Mouse (Mus musculus): ENCODE results near the gene C1s1. TPM values are rescaled to one million over a fixed set of nuclear protein-coding genes. Genes with fewer than 3 reads are reported as not detected.
"Not testable (repeated sequence)": the region's sequence is repeated elsewhere in the genome, so short reads cannot be mapped to it uniquely, and the experiment has no call there.

C1s1 gene
- 1.1 and 7.0 TPM in 2 replicates for total RNA-seq (2014; rRNA removed; ENCODE audit: low replicate concordance)
- polyA plus RNA-seq (2015; fragmentation: Nextera tagmentation; extraction: Ambion mirVana), result 2.7 and 3.7 TPM in 2 replicates

DNA sequence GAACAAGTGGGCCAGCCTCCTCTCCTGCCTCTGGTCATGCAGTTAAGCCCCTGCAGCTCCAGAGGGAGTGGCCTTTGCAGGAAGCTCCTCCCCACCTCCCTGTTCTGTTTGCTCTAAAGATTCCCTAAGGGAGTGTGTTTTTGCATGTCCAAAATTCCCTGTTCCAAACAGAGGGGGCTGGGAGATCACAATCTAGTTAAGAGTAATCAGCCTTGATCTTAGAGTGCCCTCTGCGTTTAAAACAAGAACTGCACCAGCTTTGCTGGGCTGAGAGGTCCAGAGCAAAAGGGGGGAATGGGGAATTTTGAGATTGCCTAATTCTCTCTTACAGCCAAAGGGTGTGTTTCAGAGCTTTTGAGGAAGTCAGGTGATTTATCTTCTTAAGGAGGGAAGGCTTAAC is at the start of gene C1s1:
C1s1 (minus strand) TSS at position 76 of the 400 bp plus-strand sequence.
- H3K4me3 ChIP-seq (ENCODE audit: low read depth, low read length); H3K9me3 ChIP-seq (replicated peaks; ENCODE audit: control insufficient read depth, low read length); H3K36me3 ChIP-seq (replicated peaks; ENCODE audit: control insufficient read depth, insufficient read depth, low read length); H3K4me2 ChIP-seq (ENCODE audit: low read depth, low read length); ATAC-seq (ENCODE audit: insufficient read depth, low read depth); H3K27me3 ChIP-seq (ENCODE audit: control insufficient read depth, insufficient read depth, low read length); H3K27ac ChIP-seq (ENCODE audit: low read depth); H3K9ac ChIP-seq (replicated peaks; ENCODE audit: low read depth, low read length); H3K4me1 ChIP-seq (ENCODE audit: control insufficient read depth, insufficient read depth): not testable (repeated sequence)
- WGBS, result 0% methylated on average over 1 of the region's 1 CpGs
- DNase-seq (ENCODE audit: low spot score), result peak; percentile 6
- TF ChIP-seq CTCF (IDR thresholded peaks at IDR 0.05; ENCODE audit: low read depth), result peak; percentile 41; the same call in 1 of the 2 replicates

DNA sequence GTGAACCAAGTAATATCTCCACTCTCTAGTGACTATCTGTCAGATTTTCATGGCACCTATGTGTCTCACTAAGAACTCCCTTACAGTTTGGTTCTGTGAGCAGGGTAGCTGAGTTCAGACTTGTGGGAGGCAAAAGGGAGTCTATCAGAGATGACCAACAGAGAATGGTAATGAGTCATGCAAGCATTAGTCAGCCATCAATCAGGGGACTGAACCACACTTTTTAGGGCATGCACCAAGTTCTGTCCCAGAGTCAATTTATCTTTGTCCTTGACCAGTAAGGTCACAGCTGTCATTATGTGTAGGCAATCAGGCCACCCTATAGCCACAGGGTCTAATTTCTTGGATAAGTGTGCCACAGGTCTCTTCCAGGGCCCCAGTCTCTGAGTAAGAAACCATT is 46.6 kb upstream of the C1s1 start:
- H3K27ac ChIP-seq (ENCODE audit: low read depth), result no peak overlapping the region
- TF ChIP-seq EP300 (IDR thresholded peaks at IDR 0.05; ENCODE audit: low read depth) (no peak), CTCF (IDR thresholded peaks at IDR 0.05; ENCODE audit: low read depth) (no peak)
- ATAC-seq (ENCODE audit: insufficient read depth, low read depth), result no peak

DNA sequence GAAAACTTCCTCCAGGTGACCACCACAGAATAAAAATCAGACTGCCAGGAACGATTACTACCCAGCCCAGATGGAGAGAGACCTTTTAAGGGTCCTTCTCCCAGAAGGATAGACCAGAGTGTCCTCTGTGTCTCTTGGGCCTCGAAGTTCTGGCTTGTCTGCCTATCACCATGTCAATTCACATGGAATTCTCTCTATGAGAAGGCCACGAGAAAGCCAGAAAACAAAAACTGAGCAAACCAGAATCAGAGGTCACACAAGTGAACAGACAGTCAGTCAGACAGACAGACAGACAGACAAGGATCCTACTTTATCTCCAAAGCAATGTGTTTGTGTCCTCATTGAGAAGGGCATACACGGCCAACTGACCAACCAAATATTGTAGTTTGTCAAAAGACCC is 44.1 kb upstream of the C1s1 start:
- Histone ChIP-seq H3K27me3 (ENCODE audit: control insufficient read depth, insufficient read depth, low read length) (no peaks in the 10 kb centered on the region), H3K4me1 (ENCODE audit: control insufficient read depth, insufficient read depth) (no peaks in the 10 kb centered on the region), H3K36me3 (replicated peaks; ENCODE audit: control insufficient read depth, insufficient read depth, low read length) (no peaks in the 10 kb centered on the region), H3K27ac (ENCODE audit: low read depth) (no peak overlapping the region), H3K4me3 (ENCODE audit: low read depth, low read length) (no peak overlapping the region), H3K9ac (replicated peaks; ENCODE audit: low read depth, low read length) (no peak overlapping the region), H3K4me2 (ENCODE audit: low read depth, low read length) (no peak overlapping the region), H3K9me3 (replicated peaks; ENCODE audit: control insufficient read depth, low read length) (no peaks in the 10 kb centered on the region)
- ATAC-seq (ENCODE audit: insufficient read depth, low read depth) (no peak), DNase-seq (ENCODE audit: low spot score) (no peak)
- TF ChIP-seq EP300 (IDR thresholded peaks at IDR 0.05; ENCODE audit: low read depth) (no peak), CTCF (IDR thresholded peaks at IDR 0.05; ENCODE audit: low read depth) (no peak)
- WGBS, result 65% methylated on average over 4 of the region's 4 CpGs

More for the DNA sequence above, 46.6 kb upstream of the C1s1 start:
- no peak for DNase-seq (ENCODE audit: low spot score)
- H3K4me1 ChIP-seq (ENCODE audit: control insufficient read depth, insufficient read depth), result no peaks in the 10 kb centered on the region
- no peaks in the 10 kb centered on the region for H3K27me3 ChIP-seq (ENCODE audit: control insufficient read depth, insufficient read depth, low read length)
- no peaks in the 10 kb centered on the region for H3K9me3 ChIP-seq (replicated peaks; ENCODE audit: control insufficient read depth, low read length)
- no peak overlapping the region for H3K4me2 ChIP-seq (ENCODE audit: low read depth, low read length)
- H3K36me3 ChIP-seq (replicated peaks; ENCODE audit: control insufficient read depth, insufficient read depth, low read length), result no peaks in the 10 kb centered on the region
- H3K4me3 ChIP-seq (ENCODE audit: low read depth, low read length), result no peak overlapping the region
- no peak overlapping the region for H3K9ac ChIP-seq (replicated peaks; ENCODE audit: low read depth, low read length)

DNA sequence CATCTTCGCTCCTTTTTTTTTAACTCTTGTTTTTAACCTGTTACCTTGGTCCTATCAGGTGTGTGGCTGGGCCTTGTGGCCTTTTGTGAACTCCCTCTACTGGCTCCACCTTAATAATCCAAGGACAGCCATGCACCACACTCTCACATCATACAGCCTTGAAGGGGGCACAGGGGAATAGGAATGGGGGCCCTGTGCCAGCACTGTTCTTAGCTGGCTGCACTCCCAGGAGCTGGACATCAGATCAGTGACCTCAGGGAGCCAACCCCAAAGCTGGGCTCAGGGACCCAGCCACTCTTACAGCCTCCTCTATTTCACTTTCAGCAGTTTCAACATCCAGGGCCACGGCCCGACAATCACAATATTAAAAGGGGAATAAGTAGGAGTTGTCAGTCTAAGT is 43.6 kb upstream of the C1s1 start:
- no peak overlapping the region for H3K4me2 ChIP-seq (ENCODE audit: low read depth, low read length)
- no peaks in the 10 kb centered on the region for H3K4me1 ChIP-seq (ENCODE audit: control insufficient read depth, insufficient read depth)
- ATAC-seq (ENCODE audit: insufficient read depth, low read depth) (peak; percentile 36; the same call in 1 of the 2 replicates), DNase-seq (ENCODE audit: low spot score) (no peak)
- 76% methylated on average over 3 of the region's 3 CpGs for WGBS
- H3K9me3 ChIP-seq (replicated peaks; ENCODE audit: control insufficient read depth, low read length), result no peaks in the 10 kb centered on the region
- no peak overlapping the region for H3K4me3 ChIP-seq (ENCODE audit: low read depth, low read length)
- H3K36me3 ChIP-seq (replicated peaks; ENCODE audit: control insufficient read depth, insufficient read depth, low read length), result no peaks in the 10 kb centered on the region
- no peak overlapping the region for H3K27ac ChIP-seq (ENCODE audit: low read depth)
- no peaks in the 10 kb centered on the region for H3K27me3 ChIP-seq (ENCODE audit: control insufficient read depth, insufficient read depth, low read length)
- TF ChIP-seq EP300 (IDR thresholded peaks at IDR 0.05; ENCODE audit: low read depth) (no peak), CTCF (IDR thresholded peaks at IDR 0.05; ENCODE audit: low read depth) (no peak)
- H3K9ac ChIP-seq (replicated peaks; ENCODE audit: low read depth, low read length), result no peak overlapping the region

DNA sequence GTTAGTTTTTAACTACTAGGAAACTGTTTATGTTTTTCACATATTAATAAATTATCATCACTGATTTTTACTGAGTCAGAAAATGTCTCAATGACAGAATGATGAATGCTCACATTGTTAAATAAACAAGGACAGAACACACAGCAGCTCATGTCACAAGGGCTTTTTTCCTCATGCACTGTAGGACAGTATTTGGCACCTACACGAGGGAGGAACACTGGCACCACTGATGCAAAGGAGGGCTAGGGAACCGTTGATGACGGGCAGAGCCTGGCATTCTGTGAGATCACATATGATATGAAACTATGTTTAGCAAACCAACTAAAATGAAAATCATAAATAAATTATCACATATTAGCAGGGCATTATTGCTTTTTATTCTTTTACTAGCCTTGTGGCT is 42.8 kb upstream of the C1s1 start:
- ATAC-seq (ENCODE audit: insufficient read depth, low read depth) (no peak), DNase-seq (ENCODE audit: low spot score) (no peak)
- Histone ChIP-seq H3K4me1 (ENCODE audit: control insufficient read depth, insufficient read depth) (no peaks in the 10 kb centered on the region), H3K4me3 (ENCODE audit: low read depth, low read length) (no peak overlapping the region), H3K9me3 (replicated peaks; ENCODE audit: control insufficient read depth, low read length) (no peaks in the 10 kb centered on the region), H3K36me3 (replicated peaks; ENCODE audit: control insufficient read depth, insufficient read depth, low read length) (no peaks in the 10 kb centered on the region), H3K4me2 (ENCODE audit: low read depth, low read length) (no peak overlapping the region), H3K9ac (replicated peaks; ENCODE audit: low read depth, low read length) (no peak overlapping the region), H3K27me3 (ENCODE audit: control insufficient read depth, insufficient read depth, low read length) (no peaks in the 10 kb centered on the region), H3K27ac (ENCODE audit: low read depth) (no peak overlapping the region)
- TF ChIP-seq CTCF (IDR thresholded peaks at IDR 0.05; ENCODE audit: low read depth), result no peak
- TF ChIP-seq EP300 (IDR thresholded peaks at IDR 0.05; ENCODE audit: low read depth), result no peak
- WGBS, result 66% methylated on average over 3 of the region's 3 CpGs

DNA sequence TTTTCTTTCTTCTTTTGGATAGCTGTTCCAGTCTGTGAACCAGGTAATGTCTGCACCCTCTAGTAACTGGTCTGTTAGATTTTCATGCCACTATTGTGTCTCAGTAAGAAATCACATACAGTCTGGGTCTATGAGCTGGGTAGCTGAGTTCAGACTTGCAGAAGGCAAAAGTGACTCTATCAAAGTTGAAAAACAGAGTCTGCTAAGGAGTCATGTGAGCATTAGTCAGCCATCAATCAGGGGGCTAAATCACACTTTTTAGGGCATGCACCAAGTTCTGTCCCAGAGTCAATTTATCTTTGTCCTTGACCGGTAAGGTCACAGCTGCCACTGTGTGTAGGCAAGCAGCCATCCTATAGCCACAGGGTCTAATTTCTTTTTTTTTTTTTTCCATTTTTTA is 40.1 kb upstream of the C1s1 start:
- 77% methylated on average over 1 of the region's 1 CpGs for WGBS
- Histone ChIP-seq H3K9ac (replicated peaks; ENCODE audit: low read depth, low read length) (no peak overlapping the region), H3K9me3 (replicated peaks; ENCODE audit: control insufficient read depth, low read length) (no peaks in the 10 kb centered on the region), H3K4me1 (ENCODE audit: control insufficient read depth, insufficient read depth) (no peaks in the 10 kb centered on the region), H3K27me3 (ENCODE audit: control insufficient read depth, insufficient read depth, low read length) (no peaks in the 10 kb centered on the region), H3K4me2 (ENCODE audit: low read depth, low read length) (no peak overlapping the region), H3K4me3 (ENCODE audit: low read depth, low read length) (no peak overlapping the region), H3K36me3 (replicated peaks; ENCODE audit: control insufficient read depth, insufficient read depth, low read length) (no peaks in the 10 kb centered on the region), H3K27ac (ENCODE audit: low read depth) (no peak overlapping the region)
- TF ChIP-seq EP300 (IDR thresholded peaks at IDR 0.05; ENCODE audit: low read depth) (no peak), CTCF (IDR thresholded peaks at IDR 0.05; ENCODE audit: low read depth) (no peak)
- DNase-seq (ENCODE audit: low spot score) (no peak), ATAC-seq (ENCODE audit: insufficient read depth, low read depth) (no peak)

DNA sequence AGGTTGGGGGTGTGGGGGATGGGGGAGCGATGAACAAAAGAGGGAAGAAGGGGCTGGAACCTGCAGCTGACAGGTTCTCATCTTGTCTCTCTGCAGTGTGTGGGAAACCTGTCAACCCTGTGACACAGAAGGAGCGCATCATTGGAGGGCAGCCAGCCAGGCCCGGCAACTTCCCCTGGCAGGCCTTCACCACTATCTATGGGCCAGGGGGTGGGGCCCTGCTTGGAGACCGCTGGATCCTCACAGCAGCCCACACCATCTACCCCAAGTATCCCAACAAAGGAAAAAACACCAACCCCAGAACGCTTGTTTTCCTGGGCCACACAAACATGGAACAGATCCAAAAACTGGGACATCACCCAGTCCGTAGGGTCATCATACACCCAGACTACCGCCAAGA is 38.0 kb upstream of the C1s1 start:
- not testable (repeated sequence) for H3K4me3 ChIP-seq (ENCODE audit: low read depth, low read length); H3K27ac ChIP-seq (ENCODE audit: low read depth); H3K36me3 ChIP-seq (replicated peaks; ENCODE audit: control insufficient read depth, insufficient read depth, low read length); H3K4me1 ChIP-seq (ENCODE audit: control insufficient read depth, insufficient read depth); H3K9ac ChIP-seq (replicated peaks; ENCODE audit: low read depth, low read length); H3K9me3 ChIP-seq (replicated peaks; ENCODE audit: control insufficient read depth, low read length); ATAC-seq (ENCODE audit: insufficient read depth, low read depth); H3K27me3 ChIP-seq (ENCODE audit: control insufficient read depth, insufficient read depth, low read length); DNase-seq (ENCODE audit: low spot score); H3K4me2 ChIP-seq (ENCODE audit: low read depth, low read length)
- 62% methylated on average over 6 of the region's 7 CpGs for WGBS

DNA sequence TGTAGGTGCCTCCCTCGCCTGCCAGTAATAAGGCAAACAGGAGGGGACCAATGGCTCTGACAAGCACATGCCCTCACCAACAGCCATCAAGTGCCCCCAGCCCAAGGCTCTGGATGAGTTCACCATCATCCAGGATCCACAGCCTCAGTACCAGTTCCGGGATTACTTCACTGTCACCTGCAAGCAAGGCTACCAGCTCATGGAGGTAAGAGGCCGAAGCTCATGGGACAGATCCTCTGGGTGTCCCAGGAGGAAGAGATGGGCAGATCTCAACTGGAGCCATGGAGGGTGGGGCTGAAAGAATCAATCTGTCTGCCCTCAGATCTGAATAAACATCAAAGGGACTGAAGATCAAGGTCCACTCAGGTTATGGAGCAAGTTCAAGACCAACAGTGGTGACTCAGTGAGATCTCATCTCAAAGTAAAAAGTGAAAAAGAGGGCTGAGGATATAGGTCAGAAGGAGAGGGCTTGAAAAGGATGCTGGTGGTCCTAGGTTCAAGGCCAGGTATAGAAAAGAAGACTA is 33.1 kb upstream of the C1s1 start:
- not testable (repeated sequence) for H3K4me3 ChIP-seq (ENCODE audit: low read depth, low read length); H3K9me3 ChIP-seq (replicated peaks; ENCODE audit: control insufficient read depth, low read length); H3K4me2 ChIP-seq (ENCODE audit: low read depth, low read length); H3K4me1 ChIP-seq (ENCODE audit: control insufficient read depth, insufficient read depth); DNase-seq (ENCODE audit: low spot score); H3K9ac ChIP-seq (replicated peaks; ENCODE audit: low read depth, low read length); H3K36me3 ChIP-seq (replicated peaks; ENCODE audit: control insufficient read depth, insufficient read depth, low read length); ATAC-seq (ENCODE audit: insufficient read depth, low read depth); H3K27ac ChIP-seq (ENCODE audit: low read depth); H3K27me3 ChIP-seq (ENCODE audit: control insufficient read depth, insufficient read depth, low read length)
- 72% methylated on average over 3 of the region's 3 CpGs for WGBS

All from heart, postnatal 0 days (tissue).